Mouse (Mus musculus) T-helper 1 cell (primary cell): Measurements from ENCODE around the gene St7l.

Experiments used
- in situ Hi-C: fragments of 300-600 bp; cut with MboI, MseI; formaldehyde crosslinking; loops from one replicate; pipeline ENCODE4 v1.15.1; 2025; ENCODE audit warnings: high pct_unique_total_duplicates

St7l gene

DNA sequence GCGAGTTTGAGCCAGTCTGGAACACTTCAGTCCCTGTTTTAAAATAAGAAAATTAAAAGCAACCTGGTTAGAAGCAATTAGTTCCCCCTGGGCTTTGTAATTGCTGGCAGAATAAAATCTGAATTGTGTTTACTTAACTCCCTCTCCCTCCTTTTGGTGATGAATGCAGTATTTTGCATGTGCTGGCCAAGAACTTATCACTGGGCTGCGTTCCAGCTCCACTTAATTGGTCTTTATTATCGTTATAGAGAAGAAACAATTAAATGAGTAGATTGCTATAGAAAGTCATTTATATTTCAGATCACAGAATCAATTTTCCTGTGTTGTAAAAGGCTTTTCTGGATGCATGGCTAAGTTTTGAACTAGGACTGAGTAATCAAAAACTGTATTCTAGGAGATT is 32.3 kb downstream of the St7l start:
- in situ Hi-C loops: no loop called here

GRCm38 (mm10) chr3:104901154-104901553 is 37.3 kb downstream of the St7l start:
- in situ Hi-C loops: no loop called here

DNA sequence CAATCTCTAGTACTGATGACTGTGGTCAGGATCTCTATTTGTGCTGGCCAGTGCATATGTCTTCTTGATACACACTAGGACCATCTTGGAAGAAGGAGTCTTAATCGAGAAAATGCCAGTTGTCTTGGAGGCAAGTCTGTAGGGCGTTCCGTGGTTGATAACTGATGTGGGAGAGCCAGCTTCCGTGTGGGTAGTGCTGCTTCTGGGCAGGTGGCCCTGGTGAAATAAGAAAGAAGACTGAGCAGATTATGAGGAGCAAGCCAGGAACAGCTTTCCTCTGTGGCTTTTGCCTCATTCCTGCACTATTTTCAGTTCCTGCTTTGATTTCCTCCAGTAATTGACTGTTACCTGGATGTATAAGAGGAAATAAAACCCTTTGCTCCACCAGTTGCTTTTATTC is 41.6 kb downstream of the St7l start:
- in situ Hi-C loops: no loop called here

- in situ Hi-C loops: no loop called here
These were observed 42.2 kb downstream of the St7l start for GRCm38 (mm10) chr3:104906007-104906406.

DNA sequence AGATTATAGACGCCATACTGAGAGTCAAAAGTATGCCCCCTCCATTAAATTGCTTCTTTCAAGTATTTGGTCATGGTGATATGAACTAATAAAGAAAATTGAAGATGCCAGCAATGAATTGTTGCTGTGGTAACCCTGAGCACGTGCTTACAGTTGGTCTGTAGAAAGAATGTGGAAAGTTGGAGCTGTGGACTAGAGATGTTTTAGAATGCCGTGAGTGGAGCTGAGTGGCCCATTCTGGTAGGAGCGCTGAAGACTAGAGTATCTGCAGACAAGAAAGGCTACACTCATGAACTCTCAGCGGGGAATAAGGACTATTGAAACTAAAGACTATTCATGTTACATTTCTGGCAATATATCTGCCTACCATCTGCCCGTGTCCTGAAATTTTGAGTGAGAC is 45.4 kb downstream of the St7l start:
- in situ Hi-C loops: no loop called here

GRCm38 (mm10) chr3:104914986-104915385 is 51.2 kb downstream of the St7l start:
- in situ Hi-C loops: no loop called here

DNA sequence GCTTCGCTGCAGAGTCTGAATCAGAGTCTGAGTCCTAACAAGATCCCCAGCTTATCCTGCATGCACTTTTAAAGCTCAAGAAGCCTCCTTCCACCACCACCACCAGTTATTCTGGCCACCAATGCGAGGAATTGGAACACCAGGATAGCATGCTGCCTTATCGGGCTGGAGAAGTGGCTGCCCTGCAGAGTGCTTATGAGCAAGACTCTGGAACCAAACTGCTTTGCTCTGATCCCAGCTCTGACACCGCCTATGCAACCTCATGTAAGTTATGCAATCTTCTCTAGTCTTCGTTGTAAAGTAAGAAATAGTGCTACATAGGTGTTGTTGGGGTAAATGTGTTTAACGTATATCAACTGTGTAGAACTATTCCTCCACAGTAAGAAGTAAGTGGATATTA is 65.6 kb downstream of the St7l start:
- in situ Hi-C loops: no loop called here

GRCm38 (mm10) chr3:104937728-104938305 is 74.0 kb downstream of the St7l start:
- in situ Hi-C loops: no loop called here

DNA sequence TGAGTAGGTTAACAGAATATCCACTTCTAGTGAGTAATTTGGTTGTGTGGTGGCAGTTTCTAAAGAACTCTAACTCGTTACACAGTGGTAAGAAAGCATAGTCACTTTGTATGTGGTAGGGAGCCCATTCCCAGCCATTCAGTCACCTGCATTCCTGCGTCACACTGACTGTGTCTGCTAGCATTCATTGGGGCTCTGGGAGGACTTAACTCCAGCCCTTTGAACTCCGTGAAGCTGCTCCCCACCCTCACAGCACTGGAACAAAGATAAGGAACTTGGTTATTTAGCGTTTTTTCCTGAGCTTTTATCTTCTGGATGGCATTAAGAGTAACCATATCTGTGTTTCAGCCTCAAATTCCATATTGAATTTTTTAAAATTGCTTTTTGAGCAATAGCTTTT is 74.5 kb downstream of the St7l start:
- in situ Hi-C loops: no loop called here

- in situ Hi-C loops: no loop called here
These were observed 76.9 kb downstream of the St7l start for GRCm38 (mm10) chr3:104940691-104941090.

- in situ Hi-C loops: no loop called here
These were observed 78.9 kb downstream of the St7l start for GRCm38 (mm10) chr3:104942682-104943081.

DNA sequence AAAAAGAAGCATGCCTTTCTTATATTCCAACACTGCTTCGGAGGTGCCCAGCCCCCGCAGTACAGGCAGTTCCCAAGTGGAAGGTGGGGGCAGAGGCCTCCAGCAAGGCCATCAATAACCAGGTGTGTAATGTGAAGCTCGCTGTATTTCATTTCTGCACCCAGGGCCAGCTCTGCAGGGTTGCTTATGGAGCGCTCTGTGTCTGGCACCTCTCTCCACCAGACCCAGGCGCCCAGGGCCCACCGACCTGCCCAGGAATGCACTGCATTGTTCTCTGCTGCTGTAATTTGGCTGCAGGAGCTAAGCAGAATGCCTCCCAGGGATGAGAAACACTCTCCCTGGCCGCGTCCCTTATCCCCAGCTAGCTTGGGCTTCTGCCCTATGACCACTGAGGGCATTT is 79.5 kb downstream of the St7l start:
- in situ Hi-C loops: no loop called here

DNA sequence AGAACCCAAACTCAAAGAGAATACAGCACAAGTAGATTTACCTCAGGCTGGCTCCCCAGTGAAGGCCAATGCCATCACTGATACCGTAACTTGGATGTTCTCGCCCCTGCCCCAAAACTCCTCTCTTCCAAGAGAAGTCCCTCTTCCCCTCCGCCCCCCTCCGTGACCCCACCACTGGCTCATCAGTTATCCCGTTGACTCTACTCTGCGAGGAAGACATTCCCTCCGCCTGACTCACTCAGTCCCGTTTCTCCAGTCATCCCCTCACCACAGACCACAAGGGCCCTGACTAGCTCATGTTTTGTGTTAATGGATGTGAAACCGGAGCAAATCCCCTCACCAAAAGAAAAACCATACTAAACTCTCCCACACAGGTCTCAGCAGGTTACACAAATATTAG is 81.1 kb downstream of the St7l start:
- in situ Hi-C loops: no loop called here

DNA sequence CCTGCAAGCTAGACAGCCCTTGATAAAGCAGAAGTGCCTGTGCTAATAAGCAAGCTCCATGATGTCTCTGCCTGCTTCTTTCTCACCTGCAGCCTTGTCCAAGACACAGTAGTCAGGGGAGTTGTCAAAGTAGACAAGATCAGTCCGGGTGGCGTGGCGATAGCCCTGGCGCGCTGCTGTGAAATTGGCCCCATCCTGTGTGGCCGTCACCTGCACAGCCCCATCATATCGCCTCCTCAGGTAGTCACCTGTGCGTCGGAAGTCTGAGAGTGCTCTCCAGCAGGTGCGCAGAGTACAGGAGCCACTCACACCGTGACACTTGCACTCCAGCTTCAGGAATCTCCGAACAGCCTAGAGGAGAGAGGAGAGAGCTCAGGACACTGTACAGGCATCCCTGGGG is 87.1 kb downstream of the St7l start:
- in situ Hi-C loops: no loop called here

DNA sequence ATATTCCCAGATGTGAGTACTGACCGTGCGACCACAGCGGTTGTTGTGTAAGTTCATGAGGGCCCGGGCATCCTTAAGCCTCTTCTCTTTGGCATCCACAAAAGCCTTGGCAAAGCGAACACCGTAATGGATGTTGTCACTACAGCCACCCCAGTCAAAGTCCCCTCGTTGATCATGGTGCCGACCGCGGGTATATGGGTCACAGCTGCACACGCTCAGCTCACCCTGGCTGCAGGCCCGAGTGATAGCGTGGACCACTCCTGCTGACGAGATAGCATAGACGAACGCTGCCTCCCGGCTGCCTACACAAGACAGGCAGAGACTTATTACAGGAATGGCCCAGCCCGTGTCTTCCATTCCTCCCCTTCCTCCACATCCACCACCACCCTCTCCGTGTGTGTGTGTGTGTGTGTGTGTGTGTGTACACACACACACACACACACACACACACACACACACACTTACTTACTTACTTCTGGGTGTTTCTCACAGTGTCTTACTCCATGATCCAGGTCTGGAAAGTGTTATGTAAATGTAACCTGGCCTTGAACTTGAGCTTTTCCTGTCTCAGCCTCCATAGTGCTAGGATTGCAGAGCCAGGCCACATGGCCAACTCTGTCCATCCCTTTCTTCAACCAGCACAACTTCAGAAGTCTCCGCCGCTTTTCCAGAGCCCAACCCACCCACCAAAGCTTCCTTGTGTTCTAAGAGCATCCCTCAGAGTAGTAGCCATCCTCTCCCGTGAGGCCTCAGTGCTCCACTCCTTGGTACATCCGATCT is 89.3 kb downstream of the St7l start:
- in situ Hi-C loops: no loop called here

GRCm38 (mm10) chr3:104954137-104954536 is 90.3 kb downstream of the St7l start:
- in situ Hi-C loops: no loop called here

DNA sequence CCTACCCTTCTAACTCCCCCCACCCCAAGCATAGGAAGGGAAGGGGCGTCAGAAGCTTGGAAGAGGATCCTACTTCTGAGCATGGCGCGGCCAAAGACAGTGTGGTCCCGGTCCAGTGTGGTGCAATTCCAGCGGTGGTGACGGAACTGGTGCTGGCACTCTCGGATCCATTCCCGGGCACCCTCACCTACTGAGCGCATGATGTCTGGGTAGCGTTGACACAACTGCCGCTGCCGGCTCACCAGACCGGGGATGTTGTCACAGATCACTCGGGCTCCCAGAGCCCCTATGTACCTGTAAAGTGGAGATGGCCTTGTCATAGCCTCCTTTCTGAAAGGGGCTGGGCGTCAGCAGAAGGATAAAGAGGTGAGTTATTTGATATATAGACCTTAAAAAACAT is 90.7 kb downstream of the St7l start:
- in situ Hi-C loops: no loop called here

DNA sequence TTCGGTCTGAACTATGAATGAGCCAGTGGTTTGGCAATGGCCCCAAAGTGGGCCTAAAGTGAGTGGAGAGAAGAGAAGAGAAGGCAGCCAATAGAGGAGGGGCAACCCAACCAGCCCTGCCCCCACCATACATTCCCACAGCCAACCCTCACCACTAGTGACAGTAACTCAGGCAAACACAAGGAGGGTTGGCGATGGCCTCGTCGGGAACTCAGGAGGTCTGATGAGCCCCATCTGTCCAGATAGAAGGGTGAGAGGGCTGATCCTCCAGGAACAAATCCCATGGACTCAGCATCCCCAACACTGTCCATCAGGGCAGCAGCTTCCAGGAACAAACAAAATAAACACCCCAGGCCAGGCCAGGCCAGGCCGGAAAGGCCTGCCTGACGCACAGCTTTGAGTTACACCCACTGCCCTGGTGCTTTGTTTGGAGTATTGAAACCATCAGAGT is 92.4 kb downstream of the St7l start:
- in situ Hi-C loops: loop anchor here (5.0 kb wide), 1 partner anchor 84 kb away; no protein-coding TSS in a partner anchor

DNA sequence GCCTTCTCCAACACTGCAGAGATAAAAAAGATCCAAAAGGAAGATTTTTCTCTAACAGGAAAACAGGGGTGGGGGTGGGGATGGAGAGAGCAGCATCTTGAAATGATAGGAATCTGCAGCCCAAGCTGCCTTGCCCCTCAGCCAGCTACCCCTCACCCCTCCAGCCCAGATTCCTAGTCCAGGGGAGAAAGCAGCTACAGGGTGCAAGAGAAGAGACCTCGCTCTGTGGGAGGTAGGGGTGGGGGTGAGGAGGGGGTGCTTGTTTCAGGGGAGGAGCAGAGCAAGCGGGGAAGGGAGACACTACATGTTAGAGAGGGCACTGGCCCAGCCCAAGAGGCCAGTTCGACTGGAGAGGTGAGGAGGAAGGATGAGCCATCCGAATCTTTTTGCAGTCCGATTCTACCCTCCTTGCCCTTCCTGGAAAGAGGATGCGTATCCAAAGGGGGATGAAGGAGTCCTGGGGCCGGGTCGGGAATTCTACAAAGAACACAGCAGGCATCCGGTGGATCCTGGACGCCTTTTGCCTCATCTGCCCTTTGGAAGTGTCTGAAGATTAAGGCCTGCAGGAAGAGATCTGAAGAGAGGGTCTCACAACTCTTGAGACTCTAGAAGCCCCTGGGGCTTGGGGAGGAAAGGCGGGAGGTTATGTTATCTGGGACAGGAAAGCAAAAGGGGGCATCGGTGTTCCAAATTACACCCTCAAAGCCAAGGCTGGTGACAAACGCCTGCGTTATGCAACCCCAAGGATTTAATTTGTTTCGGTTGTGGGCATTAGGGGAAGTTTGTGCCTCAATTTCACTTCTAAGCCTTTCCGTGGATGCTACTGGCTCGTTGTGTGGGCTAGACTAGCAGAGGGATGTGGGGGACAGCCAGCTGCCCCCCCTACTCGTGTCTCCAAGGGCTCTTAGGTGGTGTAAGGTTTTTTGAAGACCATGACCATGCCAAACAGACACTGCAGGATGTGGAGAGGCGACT is 96.5 kb downstream of the St7l start:
- in situ Hi-C loops: loop anchor here (5.0 kb wide), 1 partner anchor 183 kb away; no protein-coding TSS in a partner anchor

DNA sequence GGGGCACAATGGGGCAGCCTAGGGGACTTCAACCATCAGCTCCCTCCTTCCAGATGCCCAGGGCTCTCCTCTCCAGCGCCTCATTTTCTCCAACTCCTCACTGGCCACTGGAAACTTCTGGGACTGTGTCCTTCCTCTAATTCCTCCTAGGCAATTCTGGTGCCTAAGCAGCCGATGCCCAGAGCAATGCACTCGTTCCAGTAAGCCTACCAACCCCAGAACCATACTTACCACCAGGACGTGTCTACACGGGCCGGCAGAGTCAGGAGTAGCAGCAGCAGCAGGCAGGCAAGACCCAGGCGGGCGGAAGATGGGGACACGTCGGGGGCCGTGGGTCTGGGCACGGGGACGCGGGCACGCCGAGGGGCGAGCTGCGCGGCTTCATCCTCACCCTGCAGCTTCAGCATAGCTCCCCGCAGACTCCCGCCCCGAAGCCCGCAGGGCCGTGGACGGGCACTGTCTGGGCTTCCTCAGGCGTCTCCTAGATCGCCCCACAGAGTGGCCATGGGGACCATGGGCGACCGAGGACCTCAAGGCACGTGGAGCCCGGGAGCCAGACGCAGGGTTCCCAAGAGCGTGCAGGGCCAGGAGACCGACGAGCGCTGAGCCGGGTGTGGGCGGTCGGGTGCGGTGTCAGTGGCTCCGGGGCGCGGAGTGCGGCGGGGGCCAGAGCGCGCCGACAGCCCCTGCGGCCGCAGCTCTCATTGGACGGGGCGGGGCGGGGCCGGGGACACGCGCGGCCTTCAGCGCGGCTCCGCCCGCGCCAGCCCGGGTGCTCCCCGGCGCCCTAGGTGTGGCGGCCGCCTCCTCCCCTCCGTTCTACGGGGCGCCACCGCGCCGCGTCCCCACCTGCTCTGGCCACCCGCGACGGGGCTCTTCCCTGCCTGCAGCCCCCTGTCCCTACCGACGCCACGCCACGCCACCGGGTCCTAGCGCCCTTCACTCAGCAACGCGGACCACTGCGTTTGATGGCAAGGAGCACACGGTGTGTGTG is 97.6 kb downstream of the St7l start, which contains the start of gene Wnt2b:
Wnt2b (minus strand) TSS at position 856 of the 994 bp plus-strand sequence.
- in situ Hi-C loops: loop anchor here (5.0 kb wide), 1 partner anchor 184 kb away; no protein-coding TSS in a partner anchor
